Mouse (Mus musculus) lung, adult 2 months (tissue): ENCODE measurements at regions not wholly inside any gene's neighbourhood (a gene's known extent, or its start where the extent isn't known, plus 50 kb on each side); places are given as distances from the start of the nearest gene placed in this dataset.

Experiments used
- CTCF ChIP-seq: fragments of 200-500 bp; IDR thresholded peaks from 2 replicates; pipeline ENCODE4 v1.5.1; 2011; ENCODE audit warnings: mild to moderate bottlenecking, low read length, control low read depth; ENCODE audit not compliant: insufficient read depth
- POLR2A ChIP-seq: fragments of 200-500 bp; IDR thresholded peaks from 2 replicates; pipeline ENCODE4 v1.6.1; 2011; ENCODE audit warnings: low read depth, mild to moderate bottlenecking, control low read depth, low read length, borderline replicate concordance; ENCODE audit errors: extremely low read depth

- TF ChIP-seq POLR2A (no peak), CTCF (no peak)
These were observed 405.1 kb upstream of the Tbx3 start for GRCm38 (mm10) chr5:119265149-119265890.
